Mouse (Mus musculus) splenic B cell, adult 2 months (primary cell): ENCODE results near the gene Ly6g6e.

Experiments
- DNase-seq: peaks from one replicate; pipeline ENCODE4 v3.0.0-alpha.2; 2011; ENCODE audit warnings: low read depth, low spot score
- H3K27me3 ChIP-seq: 2 replicates; pipeline ENCODE4 v1.6.1; 2012; ENCODE audit warnings: mild to moderate bottlenecking, low read length, moderate library complexity, mixed read lengths; ENCODE audit not compliant: control insufficient read depth, poor library complexity, insufficient read depth, severe bottlenecking
- H3K36me3 ChIP-seq: 2 replicates; pipeline ENCODE4 v1.6.1; 2012; ENCODE audit warnings: mild to moderate bottlenecking, low read length, moderate library complexity, mixed read lengths; ENCODE audit not compliant: control insufficient read depth, poor library complexity, insufficient read depth, severe bottlenecking

Gene Ly6g6e

DNA sequence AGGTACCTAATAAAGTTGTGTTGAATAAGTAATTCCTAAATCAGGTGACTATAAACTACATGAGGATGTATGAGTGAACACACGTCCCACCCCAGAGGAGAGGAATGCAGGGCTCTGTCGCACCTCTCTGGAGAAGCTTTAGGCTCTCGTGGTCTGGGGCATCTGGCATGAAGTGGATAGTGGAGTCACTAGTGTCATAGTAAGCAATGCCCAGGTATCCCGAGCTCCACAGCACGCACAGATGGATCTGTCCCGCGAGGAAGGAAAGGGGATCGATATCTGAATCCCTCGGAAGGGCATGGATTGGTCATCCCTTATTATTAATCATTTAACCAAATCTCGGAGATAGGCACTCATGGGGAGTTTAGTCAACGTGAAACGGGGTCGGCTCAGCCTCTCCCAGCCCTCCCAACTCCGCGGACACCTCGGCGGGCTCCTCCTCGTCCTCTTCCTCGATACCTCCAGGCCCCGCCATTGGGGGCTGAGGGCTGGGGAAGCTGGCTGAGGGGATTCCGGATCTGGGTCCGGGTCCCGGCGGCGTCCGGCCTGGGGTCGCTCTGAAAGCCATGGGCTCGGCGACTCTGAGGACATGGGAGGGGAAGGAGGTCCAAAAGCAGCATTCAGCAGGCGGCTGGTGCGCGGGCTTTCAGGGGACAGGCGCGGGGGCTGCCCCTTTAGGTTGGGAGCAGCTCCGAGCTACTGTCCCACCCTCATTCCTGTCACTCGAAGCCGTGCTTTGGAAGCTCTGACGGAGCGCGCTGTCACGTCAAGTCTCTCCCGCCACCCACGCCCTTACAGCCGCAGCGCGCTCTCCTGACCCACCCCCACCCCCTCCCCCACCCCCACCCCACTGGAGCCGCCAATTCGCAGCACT is 30.7 kb upstream of the Ly6g6e start:
- DNase-seq: no peak
- Histone ChIP-seq H3K36me3 (no peaks in the 10 kb centered on the region), H3K27me3 (no peaks in the 10 kb centered on the region)

DNA sequence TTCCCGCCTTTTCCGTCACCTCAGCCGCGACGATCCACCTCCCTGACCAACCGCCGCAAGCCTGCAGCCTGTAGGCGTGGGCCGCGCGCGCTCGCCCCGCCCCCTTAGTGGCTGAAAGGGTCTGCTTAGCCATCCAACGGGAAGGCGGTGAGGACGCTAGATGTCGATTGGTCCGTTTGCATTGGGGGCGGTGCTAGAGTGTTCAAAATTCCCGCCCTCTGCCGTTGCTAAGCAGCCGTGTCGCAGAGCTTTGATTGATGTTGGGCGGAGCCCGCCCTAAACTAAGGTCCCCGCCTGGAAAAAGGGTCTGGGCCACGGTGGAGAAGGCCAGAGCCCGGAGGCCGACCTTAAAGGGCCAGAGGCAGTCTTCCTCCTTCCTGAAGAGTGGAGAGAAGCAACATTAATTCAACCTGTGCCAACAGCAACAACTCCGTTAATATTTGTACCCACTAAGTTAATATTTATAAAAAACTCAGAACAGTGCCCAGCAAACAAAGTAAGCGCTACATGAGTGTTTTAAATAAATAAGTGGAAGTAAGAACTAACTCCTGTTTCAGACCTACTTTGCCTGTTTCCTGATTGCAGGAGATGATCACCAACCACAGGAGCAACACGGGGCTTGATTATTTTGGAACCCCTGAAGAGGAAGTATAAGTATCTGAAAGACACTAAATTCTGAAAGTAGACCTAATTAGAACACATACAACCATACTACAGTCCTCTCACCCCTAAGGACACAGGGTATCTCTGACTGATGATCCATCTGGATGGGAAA is 29.8 kb upstream of the Ly6g6e start, which contains the start of gene Msh5:
TSS of gene Msh5 (minus strand) at position 65 of the 775 bp plus-strand sequence.
- Histone ChIP-seq H3K27me3 (no peaks in the 10 kb centered on the region), H3K36me3 (no peaks in the 10 kb centered on the region)
- peak; percentile 99 for DNase-seq

GRCm38 (mm10) chr17:35047688-35048087 is 29.0 kb upstream of the Ly6g6e start:
- no peaks in the 10 kb centered on the region for H3K27me3 ChIP-seq
- H3K36me3 ChIP-seq: peaks cover under 1% of the 10 kb centered on the region; the same call in 1 of the 2 replicates
- DNase-seq: no peak

DNA sequence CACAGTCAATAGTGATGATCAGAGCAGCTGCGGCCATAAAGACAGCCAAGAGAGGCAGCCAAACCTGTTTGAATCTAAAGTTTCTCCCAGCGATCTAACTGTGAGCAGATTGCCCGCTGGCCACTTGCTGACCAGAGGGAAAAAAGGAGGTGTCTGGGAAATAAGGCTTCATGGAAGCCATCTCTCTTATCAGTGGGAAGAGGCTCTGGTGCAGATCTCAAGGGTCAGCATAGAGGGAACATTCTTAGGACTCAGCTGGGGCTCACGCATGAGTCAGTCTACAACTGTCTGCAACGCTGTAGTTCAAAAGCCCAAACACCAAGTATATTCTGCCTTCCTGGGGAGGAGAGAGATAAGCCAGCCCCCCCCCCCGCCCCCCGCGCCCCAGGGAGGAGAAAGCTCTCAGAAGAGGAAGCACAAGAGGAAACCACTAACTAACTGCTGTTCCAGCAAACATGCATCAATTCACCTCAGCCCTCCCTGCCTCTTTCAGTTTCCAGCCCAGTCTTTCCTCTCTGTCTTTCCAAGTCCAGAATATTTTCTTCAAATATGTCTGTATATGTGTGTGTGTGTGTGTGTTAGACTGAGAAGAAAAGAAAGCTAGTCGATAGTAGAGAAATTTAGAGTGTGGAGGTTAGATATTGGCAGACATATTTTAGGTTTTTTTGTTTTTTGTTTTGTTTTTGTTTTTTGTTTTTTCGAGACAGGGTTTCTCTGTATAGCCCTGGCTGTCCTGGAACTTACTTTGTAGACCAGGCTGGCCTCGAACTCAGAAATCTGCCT is 28.4 kb upstream of the Ly6g6e start:
- peak; percentile 73 for DNase-seq
- Histone ChIP-seq H3K36me3 (peaks cover 5% of the 10 kb centered on the region; the same call in 1 of the 2 replicates), H3K27me3 (no peaks in the 10 kb centered on the region)

GRCm38 (mm10) chr17:35048932-35049440 is 27.7 kb upstream of the Ly6g6e start:
- H3K27me3 ChIP-seq: no peaks in the 10 kb centered on the region
- DNase-seq: no peak

DNA sequence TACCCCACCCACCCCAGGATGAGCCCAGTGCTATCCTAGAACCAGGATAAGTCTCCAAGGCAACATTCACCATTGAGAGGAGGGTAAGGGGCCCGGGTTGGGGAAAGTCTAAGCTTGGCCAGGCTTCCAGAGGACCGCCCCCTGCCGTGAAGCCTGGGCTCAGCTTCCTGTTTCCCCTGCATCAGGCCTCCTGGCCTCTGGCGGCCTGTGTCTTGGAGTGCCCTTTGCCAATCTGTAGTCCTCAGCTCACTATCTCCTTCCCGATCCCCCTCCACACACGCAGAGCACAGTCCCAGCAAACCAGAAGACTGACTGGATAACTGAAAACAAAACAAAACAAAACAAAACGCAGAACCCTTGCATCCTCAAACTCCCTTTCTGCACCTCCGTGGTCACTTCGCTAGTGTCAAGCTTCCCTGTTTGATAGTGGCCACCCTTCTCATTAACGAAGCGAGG is 27.1 kb upstream of the Ly6g6e start, which contains the start of gene Clic1:
TSS of gene Clic1 (plus strand) at position 406 of the 456 bp plus-strand sequence.
- DNase-seq: no peak
- Histone ChIP-seq H3K36me3 (peaks cover 14% of the 10 kb centered on the region), H3K27me3 (no peaks in the 10 kb centered on the region)

More at GRCm38 (mm10) chr17:35048932-35049440, 27.7 kb upstream of the Ly6g6e start:
- H3K36me3 ChIP-seq: peaks cover 11% of the 10 kb centered on the region

DNA sequence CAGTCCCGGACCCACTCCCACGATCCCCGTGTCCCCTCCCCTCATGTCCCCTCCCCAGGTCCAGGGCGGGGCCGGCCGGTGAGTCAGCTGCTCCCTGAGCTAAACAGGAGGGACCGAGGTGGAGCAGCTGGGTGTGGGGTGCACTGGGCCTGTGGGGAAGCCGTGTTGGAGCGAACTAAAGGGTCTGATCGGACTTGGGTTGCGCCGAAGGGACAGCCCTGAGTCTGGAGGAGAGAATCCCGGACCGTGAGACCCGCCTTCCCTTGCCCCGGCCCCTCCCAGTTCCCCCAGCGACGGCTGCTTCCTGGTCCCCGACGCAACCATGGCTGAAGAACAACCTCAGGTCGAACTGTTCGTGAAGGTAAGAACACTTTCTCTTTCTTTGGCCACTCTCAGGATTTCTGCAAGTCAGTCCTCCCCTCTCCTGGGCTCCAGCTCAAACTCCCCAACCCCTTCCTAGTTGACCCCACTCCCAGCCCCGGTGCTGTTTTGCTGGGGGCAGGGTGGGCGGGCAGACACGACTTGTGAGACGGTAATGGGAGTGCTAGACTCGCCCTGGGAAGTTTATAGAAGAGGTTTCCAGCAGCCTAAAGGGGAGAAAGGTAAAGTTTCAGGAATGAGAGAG is 26.5 kb upstream of the Ly6g6e start:
- DNase-seq: peak; percentile 61
- H3K27me3 ChIP-seq: no peaks in the 10 kb centered on the region
- H3K36me3 ChIP-seq: peaks cover 17% of the 10 kb centered on the region

DNA sequence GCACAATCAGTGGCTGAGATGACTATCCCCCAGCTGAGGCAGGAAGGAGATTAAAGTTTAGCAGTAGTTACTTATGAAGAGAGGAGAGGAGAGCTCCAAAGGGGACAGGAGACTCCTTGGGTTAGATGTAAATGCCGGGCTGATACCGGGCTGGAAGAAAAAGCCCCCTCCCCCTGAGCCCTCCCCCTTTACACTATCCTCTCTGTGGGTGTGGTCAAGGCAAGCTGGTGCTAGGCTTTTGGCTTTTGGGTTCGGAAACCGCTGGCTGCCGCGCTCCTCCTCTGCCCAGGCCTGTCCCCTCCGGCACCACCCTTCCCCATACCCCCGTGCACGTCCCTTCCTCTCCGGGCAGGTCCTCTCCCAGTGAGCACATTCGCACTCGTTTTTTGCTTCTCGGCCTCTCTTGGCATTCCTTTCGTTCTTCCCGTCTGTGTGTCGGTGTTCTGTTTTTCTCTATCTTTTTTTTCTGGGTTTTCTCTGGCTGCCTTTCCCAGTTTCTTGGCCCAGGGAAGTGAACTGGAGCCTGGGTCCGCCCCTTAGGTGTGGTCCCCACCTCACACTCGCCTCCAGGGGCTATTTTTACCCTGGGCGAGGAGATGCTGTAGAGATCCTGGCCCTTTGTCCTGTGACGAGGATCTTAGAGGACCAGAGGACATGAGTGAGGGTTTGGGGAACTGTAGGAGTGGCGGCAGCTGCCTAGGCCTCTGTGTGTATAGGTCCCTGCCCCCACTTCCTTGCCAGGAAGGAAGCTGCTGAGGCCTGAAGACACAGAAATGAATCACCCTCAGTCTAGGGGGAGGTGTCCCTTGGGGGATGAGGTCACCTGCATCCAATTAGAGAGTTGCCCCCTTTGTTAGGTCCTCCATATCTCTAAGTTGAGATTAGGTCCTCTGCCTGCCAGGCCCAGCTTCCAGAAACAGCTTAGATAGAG is 25.3 kb upstream of the Ly6g6e start:
- Histone ChIP-seq H3K27me3 (no peaks in the 10 kb centered on the region), H3K36me3 (peaks cover 20% of the 10 kb centered on the region)
- DNase-seq: peak; percentile 91

DNA sequence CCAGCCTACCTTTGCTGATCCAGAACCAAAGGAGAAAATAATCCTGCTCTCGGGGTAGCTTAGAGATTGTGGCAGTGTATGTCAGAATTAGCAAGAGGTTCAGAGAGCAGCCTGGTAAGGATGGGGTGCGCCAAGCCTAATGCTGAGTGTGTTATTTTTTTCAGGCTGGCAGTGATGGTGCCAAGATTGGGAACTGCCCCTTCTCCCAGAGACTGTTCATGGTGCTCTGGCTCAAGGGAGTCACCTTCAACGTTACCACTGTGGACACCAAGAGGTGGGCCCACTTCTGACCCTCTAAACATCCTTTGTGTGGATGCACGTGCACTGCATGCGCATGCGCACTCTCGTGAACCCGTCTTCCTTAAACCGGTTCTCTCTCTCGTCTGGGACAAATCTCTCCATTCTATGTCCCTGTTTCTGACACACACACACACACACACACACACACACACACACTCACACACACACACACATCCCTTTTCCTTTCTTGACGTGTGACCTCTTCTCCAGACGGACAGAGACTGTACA is 24.4 kb upstream of the Ly6g6e start:
- H3K36me3 ChIP-seq: peaks cover 20% of the 10 kb centered on the region
- H3K27me3 ChIP-seq: no peaks in the 10 kb centered on the region
- no peak for DNase-seq

DNA sequence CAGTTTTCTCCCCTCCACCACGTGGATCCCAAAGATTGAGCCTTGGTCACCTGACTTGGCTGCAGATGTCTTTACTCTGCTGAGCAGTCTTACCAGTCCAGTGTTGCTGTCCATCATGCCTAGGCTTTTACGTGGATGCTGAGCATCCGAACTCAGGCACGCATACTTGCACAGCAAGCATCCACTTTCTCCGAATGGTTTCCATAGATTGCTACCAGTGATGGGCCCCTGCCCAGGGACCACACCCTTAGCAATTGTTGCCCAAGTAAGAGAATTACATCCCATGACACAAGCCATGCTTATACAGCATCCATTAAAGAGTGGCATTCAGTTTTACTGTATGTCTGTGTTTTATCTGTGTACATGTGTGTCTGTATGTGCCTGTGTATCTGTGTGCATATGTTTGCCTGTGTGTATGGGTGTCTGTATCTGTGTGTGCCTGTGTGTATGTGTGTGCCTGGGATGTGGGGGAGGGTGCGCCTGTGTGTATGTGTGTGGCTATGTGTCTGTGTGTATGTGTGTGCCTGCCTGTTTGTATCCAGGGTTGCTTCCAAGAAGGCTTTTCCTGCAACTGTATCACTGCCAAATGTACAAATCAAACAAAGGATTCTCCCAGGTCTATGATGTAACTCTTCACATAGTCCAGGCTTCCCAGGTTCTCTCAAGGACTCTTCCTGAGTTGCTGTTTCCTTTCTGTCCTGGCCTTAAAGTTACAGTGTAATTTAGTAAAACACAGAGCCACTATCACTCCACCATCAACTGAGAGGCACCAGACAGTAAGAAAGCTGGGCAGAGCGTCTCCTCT is 20.8 kb upstream of the Ly6g6e start:
- no peak for DNase-seq
- Histone ChIP-seq H3K27me3 (no peaks in the 10 kb centered on the region), H3K36me3 (peaks cover 24% of the 10 kb centered on the region)

- DNase-seq: no peak
- Histone ChIP-seq H3K36me3 (peaks cover 24% of the 10 kb centered on the region), H3K27me3 (no peaks in the 10 kb centered on the region)
Measured at GRCm38 (mm10) chr17:35057090-35057489, 19.6 kb upstream of the Ly6g6e start.

GRCm38 (mm10) chr17:35058316-35058715 is 18.4 kb upstream of the Ly6g6e start:
- no peak for DNase-seq
- no peaks in the 10 kb centered on the region for H3K27me3 ChIP-seq
- peaks cover 19% of the 10 kb centered on the region for H3K36me3 ChIP-seq
